Mouse (Mus musculus) limb, embryonic 10.5 days (tissue): ENCODE measurements around the gene Fmnl1. TPM values are rescaled to one million over a fixed set of nuclear protein-coding genes. Genes with fewer than 3 reads are reported as not detected.

Experiments used
- DNase-seq: peaks from one replicate; pipeline ENCODE4 v3.0.0-alpha.2; 2017; ENCODE audit warnings: low spot score
- H3K27ac ChIP-seq: fragments of 300-500 bp; sonication (generic); 2 replicates; pipeline ENCODE4 v1.5.1; 2016; ENCODE audit warnings: mild to moderate bottlenecking
- H3K27me3 ChIP-seq: fragments of 300-500 bp; sonication (generic); 2 replicates; pipeline ENCODE4 v1.6.1; 2016; ENCODE audit warnings: low read depth, mild to moderate bottlenecking; ENCODE audit not compliant: poor library complexity, severe bottlenecking
- H3K36me3 ChIP-seq: fragments of 300-500 bp; sonication (generic); 2 replicates; pipeline ENCODE4 v1.6.1; 2016; ENCODE audit warnings: mild to moderate bottlenecking, moderate library complexity
- H3K4me1 ChIP-seq: fragments of 300-500 bp; sonication (generic); 2 replicates; pipeline ENCODE4 v1.6.1; 2016
- H3K4me3 ChIP-seq: fragments of 300-500 bp; sonication (generic); 2 replicates; pipeline ENCODE4 v1.5.1; 2016; ENCODE audit warnings: mild to moderate bottlenecking, moderate library complexity
- H3K9me3 ChIP-seq: fragments of 300-500 bp; sonication (generic); replicated peaks from 2 replicates; pipeline ENCODE4 v1.6.1; 2016; ENCODE audit warnings: mild to moderate bottlenecking
- WGBS: fragments of 180-500 bp; shearing (Covaris S2); methylation state at CpG from one replicate; pipeline ENCODE4 v1.1.7; 2016; 5-methylcytosine and 5-hydroxymethylcytosine counted together
- polyA plus RNA-seq: library from polyadenylated mRNA; unstranded; fragments of >200 nt; fragmentation: Nextera tagmentation; extraction: Ambion mirVana; gene quantifications from 2 replicates; pipeline ENCODE4 v1.2.1, GENCODE M21; 2016

Fmnl1 gene
- polyA plus RNA-seq, 1 experiment from 2014 or later: 0.49 TPM

GRCm38 (mm10) chr11:103246081-103246730 is 75.3 kb downstream of the Fmnl1 start:
- no peak overlapping the region for H3K27ac ChIP-seq
- H3K4me1 ChIP-seq: peaks cover 42% of the 10 kb centered on the region
- 76% methylated on average over 10 of the region's 10 CpGs for WGBS
- DNase-seq: no peak
- no peaks in the 10 kb centered on the region for H3K9me3 ChIP-seq
- no peaks in the 10 kb centered on the region for H3K27me3 ChIP-seq
- no peak overlapping the region for H3K4me3 ChIP-seq
- 0 out of 2 replicates have a peak, but pooled peaks cover under 1% of the 10 kb centered on the region for H3K36me3 ChIP-seq

- Histone ChIP-seq H3K9me3 (no peaks in the 10 kb centered on the region), H3K4me3 (no peak overlapping the region), H3K4me1 (peaks cover 37% of the 10 kb centered on the region), H3K27ac (no peak overlapping the region), H3K27me3 (no peaks in the 10 kb centered on the region), H3K36me3 (no peaks in the 10 kb centered on the region)
- WGBS: 82% methylated on average over 4 of the region's 4 CpGs
- DNase-seq: no peak
Observed at GRCm38 (mm10) chr11:103246731-103247290, 75.9 kb downstream of the Fmnl1 start.

- Histone ChIP-seq H3K4me1 (peaks cover 32% of the 10 kb centered on the region), H3K27ac (no peak overlapping the region), H3K27me3 (no peaks in the 10 kb centered on the region), H3K9me3 (no peaks in the 10 kb centered on the region), H3K36me3 (no peaks in the 10 kb centered on the region), H3K4me3 (no peak overlapping the region)
- no peak for DNase-seq
- 88% methylated on average over 11 of the region's 11 CpGs for WGBS
Observed at GRCm38 (mm10) chr11:103247504-103248177, 76.7 kb downstream of the Fmnl1 start.

Other genes with a start within 250 kb of the Fmnl1 start
- gene Kif18b, start 246.0 kb upstream of the Fmnl1 start, polyA plus RNA-seq: 16.1 and 18.4 TPM in 2 replicates
- gene C1ql1, start 224.4 kb upstream of the Fmnl1 start, polyA plus RNA-seq: 0.20 and 0.40 TPM in 2 replicates
- 60.5 and 63.1 TPM in 2 replicates for gene Nmt1, start 142.9 kb upstream of the Fmnl1 start, polyA plus RNA-seq
- 260 and 269 TPM in 2 replicates for gene Dcakd, start 142.8 kb upstream of the Fmnl1 start, polyA plus RNA-seq
- gene Plcd3, start 69.4 kb upstream of the Fmnl1 start, polyA plus RNA-seq: 1.5 and 1.8 TPM in 2 replicates
- 4.0 and 5.1 TPM in 2 replicates for gene Acbd4, start 69.4 kb upstream of the Fmnl1 start, polyA plus RNA-seq
- 1.8 and 2.4 TPM in 2 replicates for gene Hexim1, start 54.9 kb upstream of the Fmnl1 start, polyA plus RNA-seq
- gene Hexim2, start 38.7 kb upstream of the Fmnl1 start, polyA plus RNA-seq: 10.1 and 12.3 TPM in 2 replicates
- gene 1700023F06Rik, start 37.5 kb downstream of the Fmnl1 start, polyA plus RNA-seq: 0.29 and 0.30 TPM in 2 replicates
- not detected in 2 replicates for gene Spata32, start 47.3 kb downstream of the Fmnl1 start, polyA plus RNA-seq
- 2.8 TPM in 2 replicates for gene Map3k14, start 96.4 kb downstream of the Fmnl1 start, polyA plus RNA-seq
- gene Arhgap27, start 192.6 kb downstream of the Fmnl1 start, polyA plus RNA-seq: 5.3 and 8.2 TPM in 2 replicates
- gene Plekhm1, start 241.6 kb downstream of the Fmnl1 start, polyA plus RNA-seq: 7.6 and 8.2 TPM in 2 replicates